Mouse (Mus musculus) stomach, embryonic 14.5 days (tissue): ENCODE measurements around the gene Aamp. TPM values are rescaled to one million over a fixed set of nuclear protein-coding genes. Genes with fewer than 3 reads are reported as not detected.
"Not testable (repeated sequence)": the region's sequence is repeated elsewhere in the genome, so short reads cannot be mapped to it uniquely, and the experiment has no call there.

Experiments used
- ATAC-seq: fragments of 200-750 bp; cut with Nextera tagmentation; 2 replicates; pipeline ENCODE4 v1.8.0; 2017; ENCODE audit warnings: low read depth, moderate TSS enrichment; ENCODE audit not compliant: insufficient number of reproducible peaks, insufficient read depth, low FRiP score
- H3K27ac ChIP-seq: fragments of 300-500 bp; sonication (generic); 2 replicates; pipeline ENCODE4 v1.5.1; 2014; ENCODE audit warnings: mild to moderate bottlenecking, low read length, moderate library complexity, mixed read lengths
- H3K27me3 ChIP-seq: fragments of 300-500 bp; sonication (generic); 2 replicates; pipeline ENCODE4 v1.6.1; 2014; ENCODE audit warnings: low read length, control low read depth, mixed read lengths; ENCODE audit not compliant: control insufficient read depth, insufficient read depth
- H3K36me3 ChIP-seq: fragments of 300-500 bp; sonication (generic); 2 replicates; pipeline ENCODE4 v1.6.1; 2014; ENCODE audit warnings: mild to moderate bottlenecking, control low read depth, low read length, moderate library complexity, mixed read lengths; ENCODE audit not compliant: control insufficient read depth, insufficient read depth
- H3K4me1 ChIP-seq: fragments of 300-500 bp; sonication (generic); 2 replicates; pipeline ENCODE4 v1.6.1; 2014; ENCODE audit warnings: low read length, control low read depth, mixed read lengths; ENCODE audit not compliant: control insufficient read depth, insufficient read depth
- H3K4me2 ChIP-seq: fragments of 300-500 bp; sonication (generic); replicated peaks from 2 replicates; pipeline ENCODE4 v1.6.1; 2014; ENCODE audit warnings: low read depth, low read length, control low read depth
- H3K4me3 ChIP-seq: fragments of 300-500 bp; sonication (generic); 2 replicates; pipeline ENCODE4 v1.5.1; 2014; ENCODE audit warnings: low read depth, low read length, control low read depth
- H3K9ac ChIP-seq: fragments of 300-500 bp; sonication (generic); replicated peaks from 2 replicates; pipeline ENCODE4 v1.6.1; 2014; ENCODE audit warnings: low read depth, mild to moderate bottlenecking, control low read depth, low read length, moderate library complexity, mixed read lengths
- H3K9me3 ChIP-seq: fragments of 300-500 bp; sonication (generic); 2 replicates; pipeline ENCODE4 v1.6.1; 2016; ENCODE audit warnings: low read depth, low read length, control low read depth; ENCODE audit not compliant: control insufficient read depth
- WGBS: fragments of 180-500 bp; shearing (Covaris S2); extraction: QIAGEN DNeasy Blood & Tissue Kit; methylation state at CpG from one replicate; pipeline ENCODE4 v1.1.7; 2014; 5-methylcytosine and 5-hydroxymethylcytosine counted together
- polyA plus RNA-seq: library from polyadenylated mRNA; unstranded; fragments of >200 nt; fragmentation: Nextera tagmentation; extraction: Ambion mirVana; gene quantifications from 2 replicates; pipeline ENCODE4 v1.2.1, GENCODE M21; 2014

Aamp gene
- 240 and 261 TPM in 2 replicates for polyA plus RNA-seq

GRCm38 (mm10) chr1:74284543-74285160 is at the start of gene Aamp, which contains the start of gene Pnkd:
Gene Aamp, minus strand, starts transcription at chr1:74284738.
Gene Pnkd, plus strand, starts transcription at chr1:74284930.
- H3K36me3 ChIP-seq, result peaks cover 55% of the 10 kb centered on the region
- peak within 1 kb of the TSS; percentile 71 for H3K4me3 ChIP-seq
- peak within 1 kb of the TSS; percentile 61; the same call in 1 of the 2 replicates for H3K27ac ChIP-seq
- under 1% methylated on average over 56 of the region's 56 CpGs for WGBS
- no peaks in the 10 kb centered on the region for H3K9me3 ChIP-seq
- peaks cover 23% of the 10 kb centered on the region for H3K4me1 ChIP-seq
- peak; percentile 96 for ATAC-seq
- H3K9ac ChIP-seq, result peak within 1 kb of the TSS; percentile 59
- no peaks in the 10 kb centered on the region for H3K27me3 ChIP-seq
- H3K4me2 ChIP-seq, result peak within 1 kb of the TSS; percentile 87

GRCm38 (mm10) chr1:74332930-74333329 is 48.4 kb upstream of the Aamp start:
- WGBS, result 4% methylated on average over 9 of the region's 9 CpGs
- no peak for ATAC-seq
- no peaks in the 10 kb centered on the region for H3K36me3 ChIP-seq
- peaks cover 15% of the 10 kb centered on the region for H3K4me1 ChIP-seq
- H3K27me3 ChIP-seq, result no peaks in the 10 kb centered on the region
- peak overlapping the region; percentile 81; the same call in 1 of the 2 replicates for H3K27ac ChIP-seq
- no peaks in the 10 kb centered on the region for H3K9me3 ChIP-seq
- peak overlapping the region; percentile 45 for H3K4me3 ChIP-seq
- peak overlapping the region; percentile 38 for H3K9ac ChIP-seq
- peak overlapping the region; percentile 76 for H3K4me2 ChIP-seq

GRCm38 (mm10) chr1:74332241-74332763 is 47.8 kb upstream of the Aamp start:
- 1% methylated on average over 33 of the region's 36 CpGs for WGBS
- peak; percentile 98 for ATAC-seq

GRCm38 (mm10) chr1:74331046-74331681 is 46.6 kb upstream of the Aamp start:
- no peaks in the 10 kb centered on the region for H3K27me3 ChIP-seq
- WGBS, result 72% methylated on average over 4 of the region's 4 CpGs
- H3K4me3 ChIP-seq, result no peak overlapping the region
- H3K27ac ChIP-seq, result peak overlapping the region; percentile 61; the same call in 1 of the 2 replicates
- H3K36me3 ChIP-seq, result no peaks in the 10 kb centered on the region
- no peak overlapping the region for H3K4me2 ChIP-seq
- no peaks in the 10 kb centered on the region for H3K9me3 ChIP-seq
- no peak overlapping the region for H3K9ac ChIP-seq
- no peak for ATAC-seq
- H3K4me1 ChIP-seq, result peaks cover 15% of the 10 kb centered on the region

More at GRCm38 (mm10) chr1:74332241-74332763, 47.8 kb upstream of the Aamp start:
- Histone ChIP-seq H3K4me2 (peak overlapping the region; percentile 76), H3K27me3 (no peaks in the 10 kb centered on the region), H3K4me3 (peak overlapping the region; percentile 45), H3K9ac (peak overlapping the region; percentile 38), H3K27ac (peak overlapping the region; percentile 81; the same call in 1 of the 2 replicates), H3K4me1 (peaks cover 15% of the 10 kb centered on the region), H3K36me3 (no peaks in the 10 kb centered on the region), H3K9me3 (no peaks in the 10 kb centered on the region)

- Histone ChIP-seq H3K4me1 (peaks cover 15% of the 10 kb centered on the region), H3K27me3 (no peaks in the 10 kb centered on the region), H3K9me3 (no peaks in the 10 kb centered on the region), H3K4me2 (no peak overlapping the region), H3K9ac (no peak overlapping the region), H3K27ac (peak overlapping the region; percentile 1; the same call in 1 of the 2 replicates), H3K4me3 (no peak overlapping the region), H3K36me3 (no peaks in the 10 kb centered on the region)
- 66% methylated on average over 7 of the region's 7 CpGs for WGBS
- no peak for ATAC-seq
These were observed 45.4 kb upstream of the Aamp start for GRCm38 (mm10) chr1:74329899-74330431.

- H3K4me1 ChIP-seq, H3K27me3 ChIP-seq, H3K4me3 ChIP-seq, ATAC-seq, H3K36me3 ChIP-seq, H3K27ac ChIP-seq, H3K9ac ChIP-seq, H3K4me2 ChIP-seq, H3K9me3 ChIP-seq: not testable (repeated sequence)
- WGBS, result 78% methylated on average over 2 of the region's 2 CpGs
These were observed 42.4 kb upstream of the Aamp start for GRCm38 (mm10) chr1:74326916-74327315.

- Histone ChIP-seq H3K36me3 (no peaks in the 10 kb centered on the region), H3K9ac (no peak overlapping the region), H3K27ac (no peak overlapping the region), H3K4me3 (no peak overlapping the region), H3K4me2 (no peak overlapping the region), H3K9me3 (no peaks in the 10 kb centered on the region), H3K27me3 (no peaks in the 10 kb centered on the region), H3K4me1 (no peaks in the 10 kb centered on the region)
- ATAC-seq, result no peak
- WGBS, result 54% methylated on average over 3 of the region's 3 CpGs
These were observed 36.9 kb upstream of the Aamp start for GRCm38 (mm10) chr1:74321396-74321795.

GRCm38 (mm10) chr1:74318711-74319110 is 34.2 kb upstream of the Aamp start:
- H3K4me3 ChIP-seq, result no peak overlapping the region
- H3K9me3 ChIP-seq, result no peaks in the 10 kb centered on the region
- H3K27ac ChIP-seq, result no peak overlapping the region
- no peak for ATAC-seq
- no peaks in the 10 kb centered on the region for H3K27me3 ChIP-seq
- H3K4me1 ChIP-seq, result no peaks in the 10 kb centered on the region
- H3K9ac ChIP-seq, result no peak overlapping the region
- H3K4me2 ChIP-seq, result no peak overlapping the region
- H3K36me3 ChIP-seq, result no peaks in the 10 kb centered on the region
- 86% methylated on average over 3 of the region's 3 CpGs for WGBS
